Mouse (Mus musculus): ENCODE data around the gene Hace1. TPM values are rescaled to one million over a fixed set of nuclear protein-coding genes. Genes with fewer than 3 reads are reported as not detected.
A peak's percentile ranks its signal among the peaks of the same experiment; 100 is the strongest.

Gene Hace1
- polyA plus RNA-seq, 1 experiment from 2014 or later, result 17.2 TPM

DNA sequence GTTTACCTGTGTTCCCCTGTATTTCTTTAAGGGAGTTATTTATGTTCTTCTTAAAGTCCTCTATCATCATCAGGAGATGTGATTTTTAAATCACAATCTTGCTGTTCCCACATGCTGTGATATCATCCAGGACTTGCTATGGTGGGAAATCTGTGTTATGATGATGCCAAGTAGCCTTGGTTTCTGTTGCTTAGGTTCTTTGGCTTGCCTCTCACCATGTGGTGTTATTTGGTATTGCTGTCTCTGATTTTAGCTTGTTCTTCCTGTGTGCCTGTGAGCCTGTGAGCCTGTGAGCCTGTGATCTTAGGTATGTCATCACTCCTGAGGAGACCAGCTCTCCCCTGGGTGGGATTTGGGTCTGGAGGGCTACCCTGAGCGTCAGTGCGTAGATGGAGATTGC is 90.6 kb downstream of the Hace1 start:
- 96% methylated on average over 2 of the region's 2 CpGs for WGBS
- ATAC-seq, result no peak
- Histone ChIP-seq H3K27me3 (replicated peaks; ENCODE audit: control insufficient read depth, insufficient read depth, low read length) (no peaks in the 10 kb centered on the region), H3K36me3 (ENCODE audit: control insufficient read depth, insufficient read depth, low read length) (0 out of 2 replicates have a peak, but pooled peaks cover 2% of the 10 kb centered on the region), H3K4me1 (ENCODE audit: control insufficient read depth, insufficient read depth, low read length) (no peaks in the 10 kb centered on the region), H3K27ac (ENCODE audit: low read depth, low read length) (no peak overlapping the region), H3K9me3 (replicated peaks; ENCODE audit: control insufficient read depth, low read length) (0 out of 2 replicates have a peak, but pooled peaks cover 4% of the 10 kb centered on the region), H3K4me3 (ENCODE audit: low read depth, low read length) (no peak overlapping the region), H3K9ac (ENCODE audit: low read length) (no peak overlapping the region), H3K4me2 (ENCODE audit: low read length) (no peak overlapping the region)
- no peak for DNase-seq (ENCODE audit: low spot score)

DNA sequence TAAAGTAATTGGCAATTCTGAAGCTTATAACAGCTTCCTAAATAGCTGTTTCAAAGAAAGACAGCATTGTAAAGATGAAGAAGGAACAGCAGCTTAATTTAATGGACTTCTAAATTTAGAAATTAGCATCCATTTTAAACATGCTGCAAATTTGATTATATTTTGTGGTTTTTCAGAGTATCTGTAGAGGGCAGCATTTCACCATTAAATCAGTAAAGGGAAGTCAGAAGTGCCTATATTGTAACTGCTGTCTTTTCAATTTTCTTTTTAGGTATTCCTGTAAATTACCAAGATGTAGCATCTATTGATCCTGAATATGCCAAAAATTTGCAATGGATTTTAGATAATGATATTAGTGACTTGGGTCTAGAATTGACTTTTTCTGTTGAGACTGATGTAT is 99.2 kb downstream of the Hace1 start:
- H3K4me3 ChIP-seq (ENCODE audit: low read depth, low read length), result no peak overlapping the region
- no peaks in the 10 kb centered on the region for H3K4me1 ChIP-seq (ENCODE audit: control insufficient read depth, insufficient read depth, low read length)
- H3K36me3 ChIP-seq (ENCODE audit: control insufficient read depth, insufficient read depth, low read length), result peaks cover 2% of the 10 kb centered on the region; the same call in 1 of the 2 replicates
- ATAC-seq (peak; percentile 37; the same call in 1 of the 2 replicates), DNase-seq (ENCODE audit: low spot score) (peak; percentile 60)
- H3K9ac ChIP-seq (ENCODE audit: low read length), result no peak overlapping the region
- H3K27me3 ChIP-seq (replicated peaks; ENCODE audit: control insufficient read depth, insufficient read depth, low read length), result no peaks in the 10 kb centered on the region
- H3K4me2 ChIP-seq (ENCODE audit: low read length), result no peak overlapping the region
- no peak overlapping the region for H3K27ac ChIP-seq (ENCODE audit: low read depth, low read length)
- no peaks in the 10 kb centered on the region for H3K9me3 ChIP-seq (replicated peaks; ENCODE audit: control insufficient read depth, low read length)

GRCm38 (mm10) chr10:45686191-45686590 is 108.6 kb downstream of the Hace1 start:
- Histone ChIP-seq H3K4me2 (ENCODE audit: low read length) (no peak overlapping the region), H3K4me1 (ENCODE audit: control insufficient read depth, insufficient read depth, low read length) (no peaks in the 10 kb centered on the region), H3K9me3 (replicated peaks; ENCODE audit: control insufficient read depth, low read length) (no peaks in the 10 kb centered on the region), H3K4me3 (ENCODE audit: low read depth, low read length) (no peak overlapping the region), H3K36me3 (ENCODE audit: control insufficient read depth, insufficient read depth, low read length) (no peaks in the 10 kb centered on the region), H3K9ac (ENCODE audit: low read length) (no peak overlapping the region), H3K27ac (ENCODE audit: low read depth, low read length) (no peak overlapping the region), H3K27me3 (replicated peaks; ENCODE audit: control insufficient read depth, insufficient read depth, low read length) (no peaks in the 10 kb centered on the region)
- ATAC-seq (no peak), DNase-seq (ENCODE audit: low spot score) (no peak)
- 67% methylated on average over 1 of the region's 1 CpGs for whole genome bisulfite sequencing

DNA sequence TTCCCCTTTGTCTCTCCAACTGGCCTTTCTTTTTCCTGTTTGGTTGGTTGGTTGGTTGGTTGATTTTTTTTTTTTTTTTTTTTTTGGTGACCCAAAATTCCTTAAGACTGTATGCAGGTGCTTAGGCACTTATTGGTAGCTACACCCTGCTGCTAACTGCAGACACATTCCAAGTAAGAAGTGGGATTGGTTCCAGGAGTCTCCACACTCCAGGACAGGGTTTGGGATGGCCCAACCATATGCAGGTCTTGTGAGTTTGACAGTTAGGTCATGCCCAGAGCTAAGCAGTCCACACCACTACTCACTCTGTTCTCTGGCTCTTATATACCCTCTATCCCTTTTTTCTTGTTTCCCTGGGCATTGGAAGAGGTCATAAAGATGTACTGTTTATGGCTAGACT is 117.3 kb downstream of the Hace1 start:
- no peak for DNase-seq (ENCODE audit: low spot score)
- no peak for ATAC-seq
- H3K36me3 ChIP-seq (ENCODE audit: control insufficient read depth, insufficient read depth, low read length), result no peaks in the 10 kb centered on the region
- H3K9me3 ChIP-seq (replicated peaks; ENCODE audit: control insufficient read depth, low read length), result no peaks in the 10 kb centered on the region
- no peak overlapping the region for H3K9ac ChIP-seq (ENCODE audit: low read length)
- H3K4me3 ChIP-seq (ENCODE audit: low read depth, low read length), result no peak overlapping the region
- H3K27ac ChIP-seq (ENCODE audit: low read depth, low read length), result no peak overlapping the region
- no peaks in the 10 kb centered on the region for H3K4me1 ChIP-seq (ENCODE audit: control insufficient read depth, insufficient read depth, low read length)
- H3K4me2 ChIP-seq (ENCODE audit: low read length), result no peak overlapping the region
- no peaks in the 10 kb centered on the region for H3K27me3 ChIP-seq (replicated peaks; ENCODE audit: control insufficient read depth, insufficient read depth, low read length)

GRCm38 (mm10) chr10:45695522-45695921 is 117.9 kb downstream of the Hace1 start:
- H3K27me3 ChIP-seq (replicated peaks; ENCODE audit: control insufficient read depth, insufficient read depth, low read length), result no peaks in the 10 kb centered on the region
- ATAC-seq (no peak), DNase-seq (ENCODE audit: low spot score) (no peak)
- H3K9ac ChIP-seq (ENCODE audit: low read length), result no peak overlapping the region
- no peaks in the 10 kb centered on the region for H3K4me1 ChIP-seq (ENCODE audit: control insufficient read depth, insufficient read depth, low read length)
- H3K36me3 ChIP-seq (ENCODE audit: control insufficient read depth, insufficient read depth, low read length), result no peaks in the 10 kb centered on the region
- no peaks in the 10 kb centered on the region for H3K9me3 ChIP-seq (replicated peaks; ENCODE audit: control insufficient read depth, low read length)
- 96% methylated on average over 1 of the region's 1 CpGs for WGBS
- no peak overlapping the region for H3K27ac ChIP-seq (ENCODE audit: low read depth, low read length)
- H3K4me2 ChIP-seq (ENCODE audit: low read length), result no peak overlapping the region
- no peak overlapping the region for H3K4me3 ChIP-seq (ENCODE audit: low read depth, low read length)

DNA sequence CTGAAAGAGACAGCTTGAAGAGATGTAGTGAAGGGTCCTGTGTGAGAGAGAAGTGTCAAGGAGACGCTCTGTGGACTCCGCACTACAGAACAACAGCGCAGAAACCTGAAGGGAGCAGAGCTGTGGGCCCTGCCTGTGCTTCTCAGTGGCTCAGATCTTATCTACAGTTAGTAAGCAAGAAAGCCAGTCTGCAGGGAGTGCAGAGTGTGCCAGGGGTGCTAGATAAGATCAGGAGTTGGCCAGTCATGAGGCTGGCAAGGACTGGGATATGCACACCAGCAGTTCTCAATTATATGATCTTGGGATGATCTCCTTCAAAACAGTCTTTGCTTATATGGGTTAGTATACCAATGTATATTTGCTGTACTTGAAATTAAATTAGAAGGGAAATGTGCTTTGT is 121.3 kb downstream of the Hace1 start:
- H3K9me3 ChIP-seq (replicated peaks; ENCODE audit: control insufficient read depth, low read length), result no peaks in the 10 kb centered on the region
- ATAC-seq (no peak), DNase-seq (ENCODE audit: low spot score) (no peak)
- no peaks in the 10 kb centered on the region for H3K36me3 ChIP-seq (ENCODE audit: control insufficient read depth, insufficient read depth, low read length)
- H3K4me2 ChIP-seq (ENCODE audit: low read length), result no peak overlapping the region
- no peak overlapping the region for H3K4me3 ChIP-seq (ENCODE audit: low read depth, low read length)
- H3K9ac ChIP-seq (ENCODE audit: low read length), result no peak overlapping the region
- no peak overlapping the region for H3K27ac ChIP-seq (ENCODE audit: low read depth, low read length)
- 78% methylated on average over 3 of the region's 3 CpGs for WGBS
- no peaks in the 10 kb centered on the region for H3K27me3 ChIP-seq (replicated peaks; ENCODE audit: control insufficient read depth, insufficient read depth, low read length)
- H3K4me1 ChIP-seq (ENCODE audit: control insufficient read depth, insufficient read depth, low read length), result no peaks in the 10 kb centered on the region

- Histone ChIP-seq H3K4me1 (ENCODE audit: control insufficient read depth, insufficient read depth, low read length) (no peaks in the 10 kb centered on the region), H3K9ac (ENCODE audit: low read length) (no peak overlapping the region), H3K9me3 (replicated peaks; ENCODE audit: control insufficient read depth, low read length) (no peaks in the 10 kb centered on the region), H3K4me3 (ENCODE audit: low read depth, low read length) (no peak overlapping the region), H3K27ac (ENCODE audit: low read depth, low read length) (no peak overlapping the region), H3K36me3 (ENCODE audit: control insufficient read depth, insufficient read depth, low read length) (no peaks in the 10 kb centered on the region), H3K4me2 (ENCODE audit: low read length) (no peak overlapping the region), H3K27me3 (replicated peaks; ENCODE audit: control insufficient read depth, insufficient read depth, low read length) (no peaks in the 10 kb centered on the region)
- DNase-seq (ENCODE audit: low spot score) (no peak), ATAC-seq (no peak)
- WGBS, result 88% methylated on average over 2 of the region's 2 CpGs
Measured at GRCm38 (mm10) chr10:45706849-45707248, 129.2 kb downstream of the Hace1 start.

DNA sequence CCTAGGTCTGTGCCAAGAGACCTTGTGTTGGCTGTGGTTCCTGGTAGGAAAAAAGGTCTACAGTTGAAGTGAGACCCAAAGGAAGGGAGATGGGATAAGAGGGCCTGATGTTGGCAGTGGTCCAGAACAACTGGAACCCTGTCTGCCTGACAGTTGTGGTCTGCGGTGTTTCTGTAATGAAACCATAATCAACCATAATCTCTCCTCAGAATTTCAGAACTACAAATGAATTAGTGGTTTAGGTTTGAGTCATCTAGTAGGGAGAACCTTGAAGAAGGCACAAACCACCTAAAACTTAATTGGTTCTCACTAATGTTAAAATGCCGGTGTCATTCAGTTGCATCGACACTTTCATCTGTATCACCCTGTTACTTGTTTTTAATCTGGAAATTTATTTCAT is 133.2 kb downstream of the Hace1 start:
- DNase-seq (ENCODE audit: low spot score), result no peak
- WGBS, result 84% methylated on average over 3 of the region's 3 CpGs

GRCm38 (mm10) chr10:45711348-45711747 is 133.7 kb downstream of the Hace1 start:
- Histone ChIP-seq H3K9me3 (replicated peaks; ENCODE audit: control insufficient read depth, low read length) (no peaks in the 10 kb centered on the region), H3K9ac (ENCODE audit: low read length) (no peak overlapping the region), H3K4me2 (ENCODE audit: low read length) (no peak overlapping the region), H3K27ac (ENCODE audit: low read depth, low read length) (no peak overlapping the region), H3K36me3 (ENCODE audit: control insufficient read depth, insufficient read depth, low read length) (0 out of 2 replicates have a peak, but pooled peaks cover 3% of the 10 kb centered on the region), H3K4me3 (ENCODE audit: low read depth, low read length) (no peak overlapping the region), H3K27me3 (replicated peaks; ENCODE audit: control insufficient read depth, insufficient read depth, low read length) (no peaks in the 10 kb centered on the region), H3K4me1 (ENCODE audit: control insufficient read depth, insufficient read depth, low read length) (no peaks in the 10 kb centered on the region)
- WGBS, result 53% methylated on average over 4 of the region's 4 CpGs
- 0 out of 2 replicates have a peak, but pooled peaks have one; percentile 54 for ATAC-seq
- peak; percentile 20 for DNase-seq (ENCODE audit: low spot score)

More for the DNA sequence above, 133.2 kb downstream of the Hace1 start:
- Histone ChIP-seq H3K9ac (ENCODE audit: low read length) (no peak overlapping the region), H3K36me3 (ENCODE audit: control insufficient read depth, insufficient read depth, low read length) (0 out of 2 replicates have a peak, but pooled peaks cover 3% of the 10 kb centered on the region), H3K27me3 (replicated peaks; ENCODE audit: control insufficient read depth, insufficient read depth, low read length) (no peaks in the 10 kb centered on the region), H3K4me2 (ENCODE audit: low read length) (no peak overlapping the region), H3K9me3 (replicated peaks; ENCODE audit: control insufficient read depth, low read length) (no peaks in the 10 kb centered on the region), H3K4me3 (ENCODE audit: low read depth, low read length) (no peak overlapping the region), H3K27ac (ENCODE audit: low read depth, low read length) (no peak overlapping the region), H3K4me1 (ENCODE audit: control insufficient read depth, insufficient read depth, low read length) (no peaks in the 10 kb centered on the region)
- no peak for ATAC-seq
